Mouse (Mus musculus) bone marrow, adult 2 months (tissue): Measurements from ENCODE around the gene Cela3b. TPM values are rescaled to one million over a fixed set of nuclear protein-coding genes. Genes with fewer than 3 reads are reported as not detected.
A peak's percentile ranks its signal among the peaks of the same experiment; 100 is the strongest.

Experiments used
- H3K27ac ChIP-seq: fragments of 200-500 bp; 2 replicates; pipeline ENCODE4 v1.5.1; 2012; ENCODE audit warnings: low read depth, mild to moderate bottlenecking, control low read depth, inconsistent platforms, low read length; ENCODE audit not compliant: control insufficient read depth, poor library complexity, insufficient read depth
- H3K4me1 ChIP-seq: fragments of 200-500 bp; 2 replicates; pipeline ENCODE4 v1.6.1; 2011; ENCODE audit warnings: low read length; ENCODE audit not compliant: control insufficient read depth, insufficient read depth
- H3K4me3 ChIP-seq: fragments of 200-500 bp; replicated peaks from 2 replicates; pipeline ENCODE3; 2011; ENCODE audit warnings: mild to moderate bottlenecking, low read depth, low read length, control low read depth; ENCODE audit not compliant: control insufficient read depth
- CTCF ChIP-seq: fragments of 200-500 bp; IDR thresholded peaks from 2 replicates; pipeline ENCODE4 v1.5.1; 2011; ENCODE audit warnings: low read length, control low read depth; ENCODE audit not compliant: control insufficient read depth, insufficient read depth
- POLR2A ChIP-seq: fragments of 200-500 bp; IDR thresholded peaks from 2 replicates; pipeline ENCODE4 v1.6.1; 2011; ENCODE audit warnings: low read depth, mild to moderate bottlenecking, control low read depth, low read length, borderline replicate concordance; ENCODE audit not compliant: control insufficient read depth
- WGBS: fragments of 180-500 bp; shearing (Covaris S2); methylation state at CpG from one replicate; pipeline ENCODE4 v1.1.7; 2018; 5-methylcytosine and 5-hydroxymethylcytosine counted together
- polyA plus RNA-seq: library from polyadenylated mRNA; stranded (reverse); fragments of >200 nt; gene quantifications from 2 replicates; pipeline ENCODE4 v1.2.4, GENCODE M21; 2011; ENCODE audit warnings: low replicate concordance; ENCODE audit not compliant: missing spikeins, insufficient read depth, insufficient read length

The Cela3b gene
- polyA plus RNA-seq, 1 experiment: not detected

DNA sequence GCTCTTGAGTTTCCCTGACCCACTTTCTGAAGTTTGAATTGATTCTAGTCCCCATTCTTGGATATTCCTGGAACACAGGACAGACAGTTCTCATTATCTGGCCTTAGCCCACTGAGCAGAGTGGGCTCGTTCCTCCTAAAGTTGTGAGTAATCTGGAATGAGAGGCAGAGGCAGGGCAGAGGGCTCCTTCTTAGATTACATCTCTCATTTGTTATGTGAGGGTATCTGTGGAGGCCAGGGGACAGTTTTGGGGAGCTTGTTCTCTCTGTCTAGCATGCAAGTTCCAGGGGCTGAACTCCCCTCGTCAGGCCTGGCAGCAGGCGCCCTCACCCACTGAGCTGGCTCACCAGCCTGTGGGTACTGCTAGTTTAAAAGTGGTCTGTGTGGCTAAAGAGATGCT lies 51.3 kb downstream of the Cela3b start:
- Histone ChIP-seq H3K4me1 (peaks cover 1% of the 10 kb centered on the region; the same call in 1 of the 2 replicates), H3K27ac (no peak overlapping the region), H3K4me3 (no peak overlapping the region)
- 84% methylated on average over 3 of the region's 3 CpGs for WGBS
- TF ChIP-seq CTCF (no peak), POLR2A (no peak)

- no peak for TF ChIP-seq CTCF
- TF ChIP-seq POLR2A: no peak
- 74% methylated on average over 4 of the region's 4 CpGs for WGBS
- peaks cover 5% of the 10 kb centered on the region; the same call in 1 of the 2 replicates for H3K4me1 ChIP-seq
- H3K27ac ChIP-seq: no peak overlapping the region
- H3K4me3 ChIP-seq: no peak overlapping the region
Observed at GRCm38 (mm10) chr4:137377526-137378304, 52.6 kb downstream of the Cela3b start.

DNA sequence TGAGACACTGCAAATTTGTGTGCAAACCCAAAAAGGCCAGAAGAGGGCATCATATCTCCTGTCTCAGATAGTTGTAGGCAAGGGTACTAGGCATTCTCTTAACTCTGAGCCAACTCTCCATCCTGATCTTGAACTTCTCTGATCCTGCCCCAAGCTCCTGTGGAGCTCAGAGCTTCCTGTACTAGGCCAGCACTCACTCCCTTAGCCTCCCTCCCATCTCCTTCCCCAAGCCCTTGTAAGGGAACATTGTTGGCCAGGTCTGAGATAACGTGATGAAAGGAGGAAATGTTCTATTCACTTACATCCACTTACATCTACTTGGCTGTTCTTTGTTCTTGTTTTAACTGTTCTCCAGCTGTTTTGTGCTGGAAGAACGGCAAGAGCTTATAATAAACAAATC lies 53.6 kb downstream of the Cela3b start:
- Histone ChIP-seq H3K4me3 (no peak overlapping the region), H3K4me1 (peaks cover 5% of the 10 kb centered on the region; the same call in 1 of the 2 replicates), H3K27ac (no peak overlapping the region)
- WGBS: 40% methylated on average over 2 of the region's 2 CpGs
- TF ChIP-seq POLR2A: no peak
- TF ChIP-seq CTCF: no peak

GRCm38 (mm10) chr4:137375314-137376278 lies 54.7 kb downstream of the Cela3b start:
- Histone ChIP-seq H3K4me1 (peaks cover 5% of the 10 kb centered on the region; the same call in 1 of the 2 replicates), H3K4me3 (no peak overlapping the region), H3K27ac (no peak overlapping the region)
- 51% methylated on average over 19 of the region's 19 CpGs for WGBS
- TF ChIP-seq POLR2A: no peak
- TF ChIP-seq CTCF: no peak

GRCm38 (mm10) chr4:137373711-137374110 lies 56.6 kb downstream of the Cela3b start:
- TF ChIP-seq CTCF: 0 out of 2 replicates have a peak, but pooled peaks have one; percentile 5
- no peak for TF ChIP-seq POLR2A
- WGBS: 41% methylated on average over 6 of the region's 6 CpGs
- no peak overlapping the region for H3K4me3 ChIP-seq
- H3K4me1 ChIP-seq: peaks cover 8% of the 10 kb centered on the region
- peak overlapping the region; percentile 79 for H3K27ac ChIP-seq

GRCm38 (mm10) chr4:137371596-137372523 lies 58.5 kb downstream of the Cela3b start:
- Histone ChIP-seq H3K4me3 (peak overlapping the region; percentile 3), H3K27ac (peak overlapping the region; percentile 38; the same call in 1 of the 2 replicates), H3K4me1 (peaks cover 12% of the 10 kb centered on the region)
- TF ChIP-seq POLR2A (no peak), CTCF (no peak)
- 60% methylated on average over 16 of the region's 16 CpGs for WGBS

Other genes with a start within 250 kb of the Cela3b start
- 0.38 and 1.8 TPM in 2 replicates for gene Wnt4, start 153.1 kb downstream of the Cela3b start, polyA plus RNA-seq
- gene Cdc42, start 72.8 kb downstream of the Cela3b start, polyA plus RNA-seq: 86.6 and 133 TPM in 2 replicates
- gene Cela3a, start 20.7 kb downstream of the Cela3b start, polyA plus RNA-seq: not detected in 2 replicates
- gene 1700013G24Rik, start 22.7 kb upstream of the Cela3b start, polyA plus RNA-seq: not detected in 2 replicates
- 4.3 and 5.4 TPM in 2 replicates for gene Hspg2, start 38.2 kb upstream of the Cela3b start, polyA plus RNA-seq
- gene Ldlrad2, start 144.0 kb upstream of the Cela3b start, polyA plus RNA-seq: not detected in 2 replicates
- 108 and 168 TPM in 2 replicates for gene Usp48, start 163.2 kb upstream of the Cela3b start, polyA plus RNA-seq
- 2.0 and 3.0 TPM in 2 replicates for gene Rap1gap, start 234.2 kb upstream of the Cela3b start, polyA plus RNA-seq